ENCODE assay signal across 20 mouse cellular contexts in the genomic region with DNA sequence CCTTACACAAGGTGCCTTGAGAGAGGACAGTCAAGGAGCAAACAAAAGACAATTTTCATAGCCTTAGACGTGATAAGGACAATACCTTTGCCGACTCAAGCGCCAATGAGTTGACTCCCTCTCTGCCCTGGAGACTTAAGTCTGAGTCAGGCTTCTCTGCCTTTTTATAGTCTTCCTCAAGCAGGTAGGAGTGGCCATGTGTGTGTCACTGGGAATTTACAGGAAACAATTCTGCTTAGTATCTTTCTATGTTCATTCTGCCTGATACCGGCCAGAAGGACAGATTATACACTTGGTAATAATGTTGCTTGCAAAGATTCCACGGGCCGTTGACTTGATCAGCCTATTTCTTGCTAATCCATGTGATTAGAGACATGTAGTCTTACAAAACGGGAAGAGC. TPM values are rescaled to one million over a fixed set of nuclear protein-coding genes. Genes with fewer than 3 reads are reported as not detected.
"Had no signal": no experiment of that assay in that cellular context is flagged by ENCODE, and none has a peak within 500 bp of the region (broad histone marks: within the 10 kb centered on the region; RNA-seq: fewer than 3 reads in every experiment).

TSS of gene Il1a (minus strand) at position 137 of the 400 bp plus-strand sequence.

- H3K27ac ChIP-seq: limb, embryonic 10.5 days; limb, embryonic 13.5 days; liver, embryonic 15.5 days had no signal

- H3K9ac ChIP-seq: limb, embryonic 13.5 days; liver, embryonic 15.5 days had no signal

- ATAC-seq: hindbrain, embryonic 16.5 days had no signal

- H3K4me2 ChIP-seq: limb, embryonic 13.5 days; liver, embryonic 15.5 days; midbrain, embryonic 11.5 days had no signal

- H3K9me3 ChIP-seq: limb, embryonic 10.5 days; limb, embryonic 13.5 days; liver, embryonic 15.5 days had no signal

- H3K27me3 ChIP-seq: limb, embryonic 13.5 days had no signal

- DNase-seq: kidney, adult 18-20 months; kidney, adult 9 months; kidney, postnatal 14 days; kidney, postnatal 4 days; liver; lung, adult 2 months; lung, postnatal 14 days; lung, postnatal 4 days; midbrain, embryonic 14.5 days; thymus, adult 2 months; thymus, postnatal 14 days had no signal

- H3K4me3 ChIP-seq: limb, embryonic 10.5 days; limb, embryonic 13.5 days; liver, embryonic 15.5 days had no signal

- H3K4me1 ChIP-seq: limb, embryonic 10.5 days; limb, embryonic 13.5 days; liver, embryonic 15.5 days had no signal

- H3K36me3 ChIP-seq: limb, embryonic 10.5 days; limb, embryonic 13.5 days; liver, embryonic 15.5 days had no signal

RNA-seq across cellular contexts. Expression of gene Il1a, which starts in this region (rescaled TPM):
- total RNA-seq: megakaryocyte-erythroid progenitor cell, adult 5-6 weeks had no signal
- polyA plus RNA-seq: kidney, embryonic 16.5 days; limb, embryonic 10.5 days; lung, embryonic 16.5 days; midbrain, embryonic 11.5 days; neural tube, embryonic 11.5 days had no signal
